Mouse (Mus musculus): Measurements from ENCODE around the gene Olfr112. TPM values are rescaled to one million over a fixed set of nuclear protein-coding genes. Genes with fewer than 3 reads are reported as not detected.
"Not testable (repeated sequence)": the region's sequence is repeated elsewhere in the genome, so short reads cannot be mapped to it uniquely, and the experiment has no call there.

Olfr112 gene
- polyA plus RNA-seq, 1 experiment from 2014 or later = not detected

DNA sequence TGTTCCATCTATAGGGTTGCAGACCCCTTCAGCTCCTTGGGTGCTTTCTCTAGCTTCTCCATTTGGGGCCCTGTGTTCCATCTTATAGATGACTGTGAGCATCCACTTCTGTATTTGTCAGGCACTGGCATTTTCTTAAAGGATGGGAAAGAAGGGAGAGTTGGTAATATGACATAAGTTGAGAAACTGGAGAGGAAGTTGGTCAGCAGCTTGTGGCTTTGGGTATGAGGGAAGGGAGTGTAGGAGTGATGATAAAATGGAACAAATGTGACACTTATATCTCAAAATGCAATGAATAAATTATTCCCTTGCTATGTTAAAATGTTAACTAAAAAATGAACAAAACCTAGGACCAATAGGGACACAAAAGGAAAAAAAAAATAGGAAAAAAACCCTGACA lies 44.6 kb downstream of the Olfr112 start:
- not testable (repeated sequence) for H3K4me1 ChIP-seq (replicated peaks; ENCODE audit: control insufficient read depth, insufficient read depth, low read length); H3K27ac ChIP-seq; DNase-seq (ENCODE audit: low spot score); H3K4me2 ChIP-seq (replicated peaks); H3K36me3 ChIP-seq (replicated peaks; ENCODE audit: control insufficient read depth, insufficient read depth); H3K4me3 ChIP-seq (replicated peaks; ENCODE audit: low read length); H3K9me3 ChIP-seq (ENCODE audit: control insufficient read depth, low read length); H3K9ac ChIP-seq; ATAC-seq (ENCODE audit: low FRiP score); H3K27me3 ChIP-seq (ENCODE audit: control insufficient read depth, insufficient read depth, low read length)

Other genes with a start within 250 kb of the Olfr112 start
- not detected in 2 replicates for gene Olfr103, start 229.8 kb downstream of the Olfr112 start, polyA plus RNA-seq (2014; fragmentation: Nextera tagmentation; extraction: Ambion mirVana)
- gene Olfr104-ps, start 209.9 kb downstream of the Olfr112 start, polyA plus RNA-seq (2014; fragmentation: Nextera tagmentation; extraction: Ambion mirVana) = not detected in 2 replicates
- gene Olfr105-ps, start 190.4 kb downstream of the Olfr112 start, polyA plus RNA-seq (2014; fragmentation: Nextera tagmentation; extraction: Ambion mirVana) = not detected in 2 replicates
- gene Olfr106-ps, start 179.1 kb downstream of the Olfr112 start, polyA plus RNA-seq (2014; fragmentation: Nextera tagmentation; extraction: Ambion mirVana) = not detected in 2 replicates
- gene Olfr107, start 170.2 kb downstream of the Olfr112 start, polyA plus RNA-seq (2014; fragmentation: Nextera tagmentation; extraction: Ambion mirVana) = not detected in 2 replicates
- gene Olfr108, start 124.0 kb downstream of the Olfr112 start, polyA plus RNA-seq (2014; fragmentation: Nextera tagmentation; extraction: Ambion mirVana) = not detected in 2 replicates
- not detected in 2 replicates for gene Olfr109, start 110.5 kb downstream of the Olfr112 start, polyA plus RNA-seq (2014; fragmentation: Nextera tagmentation; extraction: Ambion mirVana)
- gene H2-M2, start 85.9 kb downstream of the Olfr112 start, polyA plus RNA-seq (2014; fragmentation: Nextera tagmentation; extraction: Ambion mirVana) = not detected in 2 replicates
- gene Olfr110, start 77.0 kb downstream of the Olfr112 start, polyA plus RNA-seq (2014; fragmentation: Nextera tagmentation; extraction: Ambion mirVana) = not detected in 2 replicates
- not detected in 2 replicates for gene Olfr111, start 61.4 kb downstream of the Olfr112 start, polyA plus RNA-seq (2014; fragmentation: Nextera tagmentation; extraction: Ambion mirVana)
- gene Olfr113, start 8.2 kb upstream of the Olfr112 start, polyA plus RNA-seq (2014; fragmentation: Nextera tagmentation; extraction: Ambion mirVana) = not detected in 2 replicates
- not detected in 2 replicates for gene Olfr114, start 23.3 kb upstream of the Olfr112 start, polyA plus RNA-seq (2014; fragmentation: Nextera tagmentation; extraction: Ambion mirVana)
- gene Olfr115, start 57.7 kb upstream of the Olfr112 start, polyA plus RNA-seq (2014; fragmentation: Nextera tagmentation; extraction: Ambion mirVana) = not detected in 2 replicates
- gene Olfr116, start 57.7 kb upstream of the Olfr112 start, polyA plus RNA-seq (2014; fragmentation: Nextera tagmentation; extraction: Ambion mirVana) = not detected in 2 replicates
- not detected in 2 replicates for gene Olfr117, start 94.3 kb upstream of the Olfr112 start, polyA plus RNA-seq (2014; fragmentation: Nextera tagmentation; extraction: Ambion mirVana)
- gene Olfr118, start 97.5 kb upstream of the Olfr112 start, polyA plus RNA-seq (2014; fragmentation: Nextera tagmentation; extraction: Ambion mirVana) = not detected in 2 replicates
- gene Olfr119, start 127.1 kb upstream of the Olfr112 start, polyA plus RNA-seq (2014; fragmentation: Nextera tagmentation; extraction: Ambion mirVana) = not detected in 2 replicates
- gene Olfr120, start 152.4 kb upstream of the Olfr112 start, polyA plus RNA-seq (2014; fragmentation: Nextera tagmentation; extraction: Ambion mirVana) = not detected in 2 replicates
- gene Olfr121, start 179.4 kb upstream of the Olfr112 start, polyA plus RNA-seq (2014; fragmentation: Nextera tagmentation; extraction: Ambion mirVana) = not detected in 2 replicates
- gene Olfr122, start 199.2 kb upstream of the Olfr112 start, polyA plus RNA-seq (2014; fragmentation: Nextera tagmentation; extraction: Ambion mirVana) = not detected in 2 replicates
- not detected in 2 replicates for gene Olfr123, start 224.1 kb upstream of the Olfr112 start, polyA plus RNA-seq (2014; fragmentation: Nextera tagmentation; extraction: Ambion mirVana)
- not detected in 2 replicates for gene Olfr124, start 230.4 kb upstream of the Olfr112 start, polyA plus RNA-seq (2014; fragmentation: Nextera tagmentation; extraction: Ambion mirVana)